Mouse (Mus musculus) thymus, postnatal 36 days (tissue): ENCODE results near the gene Ubtd2.
A peak's percentile ranks its signal among the peaks of the same experiment; 100 is the strongest.

ENCODE experiments used
- DNase-seq, 2 experiments: peaks; one replicate each; pipeline ENCODE4 v3.0.0; 2022; ENCODE audit warnings: mixed read lengths in 2 of 2

Ubtd2 gene

GRCm38 (mm10) chr11:32521246-32521645, 66.1 kb downstream of the Ubtd2 start:
- no peak for DNase-seq

- no peak for DNase-seq
Observed at GRCm38 (mm10) chr11:32524122-32524920, 69.2 kb downstream of the Ubtd2 start.

GRCm38 (mm10) chr11:32527006-32527405, 71.8 kb downstream of the Ubtd2 start:
- DNase-seq: no peak

- DNase-seq: peak; percentile 38 to 43
Observed at GRCm38 (mm10) chr11:32530151-32530550, 75.0 kb downstream of the Ubtd2 start.

- DNase-seq: no peak
Observed at GRCm38 (mm10) chr11:32531871-32532764, 76.9 kb downstream of the Ubtd2 start, which contains the start of gene Efcab9. TSS of gene Efcab9 (minus strand) at chr11:32532081.

GRCm38 (mm10) chr11:32532765-32533481, 77.8 kb downstream of the Ubtd2 start, which contains the start of gene Stk10:
TSS of gene Stk10 (plus strand) at chr11:32533305.
- peak; percentile 92 to 96 for DNase-seq

GRCm38 (mm10) chr11:32533482-32534261, 78.5 kb downstream of the Ubtd2 start:
- peak; percentile 72 to 82 for DNase-seq

GRCm38 (mm10) chr11:32534453-32535075, 79.4 kb downstream of the Ubtd2 start:
- DNase-seq: no peak

- no peak for DNase-seq
Observed at GRCm38 (mm10) chr11:32535646-32536045, 80.5 kb downstream of the Ubtd2 start.

GRCm38 (mm10) chr11:32536954-32537353, 81.8 kb downstream of the Ubtd2 start:
- DNase-seq: no peak

- DNase-seq: no peak
Observed at GRCm38 (mm10) chr11:32538435-32538834, 83.3 kb downstream of the Ubtd2 start.

GRCm38 (mm10) chr11:32538846-32539245, 83.7 kb downstream of the Ubtd2 start:
- no peak for DNase-seq

GRCm38 (mm10) chr11:32539717-32540116, 84.5 kb downstream of the Ubtd2 start:
- DNase-seq: no peak

GRCm38 (mm10) chr11:32540463-32540862, 85.3 kb downstream of the Ubtd2 start:
- no peak for DNase-seq

- no peak for DNase-seq
Observed at GRCm38 (mm10) chr11:32542181-32542580, 87.0 kb downstream of the Ubtd2 start.

GRCm38 (mm10) chr11:32542687-32543411, 87.7 kb downstream of the Ubtd2 start:
- DNase-seq: peak; percentile 72 to 82

GRCm38 (mm10) chr11:32544041-32544440, 88.9 kb downstream of the Ubtd2 start:
- DNase-seq: no peak

GRCm38 (mm10) chr11:32544497-32544896, 89.3 kb downstream of the Ubtd2 start:
- no peak for DNase-seq

- no peak for DNase-seq
Observed at GRCm38 (mm10) chr11:32545605-32546004, 90.4 kb downstream of the Ubtd2 start.

GRCm38 (mm10) chr11:32546483-32546882, 91.3 kb downstream of the Ubtd2 start:
- no peak for DNase-seq
